Mouse (Mus musculus) embryo, embryonic 11.5 days (tissue): ENCODE measurements around the gene Preb.
A peak's percentile ranks its signal among the peaks of the same experiment; 100 is the strongest.

ENCODE experiments used
- DNase-seq: peaks from one replicate; pipeline ENCODE4 v3.0.0-alpha.2; 2012; ENCODE audit warnings: low read depth, low spot score

The Preb gene

DNA sequence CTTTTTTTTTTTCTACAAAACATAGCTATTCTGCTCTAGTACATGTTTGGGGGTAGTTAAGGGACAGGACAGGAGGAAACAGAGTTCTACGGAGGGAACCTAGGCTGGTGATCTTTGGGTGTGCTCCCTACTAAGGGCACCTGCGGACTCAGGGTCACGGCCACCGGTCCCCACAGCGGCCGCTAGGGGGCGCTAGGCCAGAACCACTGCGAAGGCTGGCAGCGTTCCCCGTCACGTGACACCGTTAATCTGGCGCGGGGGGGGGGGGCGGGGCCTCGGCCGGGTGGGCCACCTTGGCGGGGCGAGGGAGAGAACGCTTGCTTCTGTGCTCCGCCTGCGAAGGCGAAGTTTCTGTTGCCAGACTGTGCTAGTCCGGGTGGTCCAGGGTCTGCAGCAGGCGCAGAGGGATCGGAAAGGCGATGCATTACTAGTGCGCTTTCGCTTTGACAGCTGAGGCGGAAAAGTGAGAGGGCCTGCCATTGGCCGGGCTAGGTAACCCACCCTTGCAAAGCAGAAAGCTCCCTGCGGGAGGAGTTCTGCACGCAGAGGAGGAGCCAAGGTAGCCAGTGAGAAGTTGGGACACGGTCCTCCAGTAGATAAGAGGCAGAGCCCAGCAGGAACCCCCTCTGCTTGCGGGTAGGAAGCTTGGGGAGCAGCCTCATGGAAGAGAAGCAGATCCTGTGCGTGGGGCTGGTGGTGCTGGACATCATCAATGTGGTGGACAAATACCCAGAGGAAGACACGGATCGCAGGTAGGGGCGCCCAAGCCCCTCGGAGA lies 38.7 kb downstream of the Preb start, which contains the start of gene Khk:
Khk (plus strand) TSS at position 176 of the 778 bp plus-strand sequence.
- DNase-seq, result peak; percentile 85

DNA sequence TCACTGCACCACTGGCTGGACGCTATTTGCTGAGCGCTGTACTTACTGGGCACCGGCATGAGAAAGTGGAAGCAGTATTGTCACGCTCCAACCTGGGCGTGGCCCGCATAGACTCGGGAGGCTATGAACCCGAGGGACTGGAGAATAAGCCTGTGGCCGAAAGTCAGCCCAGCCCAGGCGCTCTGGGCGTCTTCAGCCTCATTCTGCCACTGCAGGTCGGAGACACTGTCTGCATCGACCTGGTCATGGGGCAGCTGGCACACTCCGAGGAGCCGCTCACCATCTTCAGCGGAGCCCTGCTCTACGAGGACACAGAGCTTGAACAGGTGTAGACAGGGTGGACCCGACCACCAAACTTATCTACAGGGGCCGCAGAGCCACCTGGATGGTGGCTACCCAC lies 39.5 kb downstream of the Preb start:
- DNase-seq, result no peak

- DNase-seq, result no peak
Observed at GRCm38 (mm10) chr5:30919831-30920614, 40.1 kb downstream of the Preb start.

DNA sequence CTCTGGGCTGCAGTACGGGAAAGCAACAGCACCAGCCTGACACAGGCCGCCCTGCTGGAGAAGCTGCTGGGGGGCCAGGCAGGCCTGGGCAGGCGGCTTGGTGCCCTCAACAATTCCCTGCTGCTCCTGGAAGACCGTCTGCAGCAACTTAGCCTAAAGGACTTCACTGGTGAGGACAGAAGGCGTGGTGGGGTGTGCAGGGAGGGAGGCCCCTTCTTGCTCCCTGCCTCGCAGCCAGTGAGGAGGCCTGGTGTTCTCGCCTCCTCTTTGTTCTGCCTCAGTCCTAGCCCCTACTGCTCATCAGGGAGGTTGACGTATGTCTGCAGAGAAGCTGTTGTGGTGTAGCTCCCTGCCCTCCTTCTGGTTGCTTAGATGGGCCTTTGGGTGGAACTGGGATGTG lies 41.5 kb downstream of the Preb start:
- no peak for DNase-seq

DNA sequence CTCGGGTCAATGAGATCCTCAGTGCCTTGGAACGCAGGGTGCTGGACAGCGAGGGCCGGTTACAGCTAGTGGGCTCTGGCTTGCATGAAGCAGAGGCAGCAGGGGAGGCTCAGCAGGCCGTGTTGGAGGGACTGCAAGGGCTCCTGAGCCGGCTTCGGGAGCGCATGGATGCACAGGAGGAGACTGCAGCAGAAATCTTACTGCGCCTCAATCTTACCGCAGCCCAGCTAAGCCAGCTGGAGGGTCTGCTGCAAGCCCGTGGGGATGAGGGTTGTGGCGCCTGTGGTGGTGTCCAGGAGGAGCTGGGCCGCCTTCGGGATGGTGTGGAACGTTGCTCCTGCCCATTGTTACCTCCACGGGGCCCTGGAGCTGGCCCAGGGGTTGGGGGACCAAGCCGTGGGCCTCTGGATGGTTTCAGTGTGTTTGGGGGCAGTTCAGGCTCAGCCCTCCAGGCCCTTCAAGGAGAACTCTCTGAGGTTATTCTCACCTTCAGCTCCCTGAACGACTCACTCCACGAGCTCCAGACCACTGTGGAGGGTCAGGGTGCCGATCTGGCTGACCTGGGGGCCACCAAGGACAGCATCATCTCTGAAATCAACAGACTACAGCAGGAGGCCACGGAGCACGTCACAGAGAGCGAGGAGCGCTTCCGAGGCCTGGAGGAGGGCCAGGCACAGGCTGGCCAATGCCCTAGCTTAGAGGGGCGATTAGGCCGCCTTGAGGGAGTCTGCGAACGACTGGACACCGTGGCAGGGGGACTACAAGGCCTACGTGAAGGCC lies 42.1 kb downstream of the Preb start:
- DNase-seq, result no peak

DNA sequence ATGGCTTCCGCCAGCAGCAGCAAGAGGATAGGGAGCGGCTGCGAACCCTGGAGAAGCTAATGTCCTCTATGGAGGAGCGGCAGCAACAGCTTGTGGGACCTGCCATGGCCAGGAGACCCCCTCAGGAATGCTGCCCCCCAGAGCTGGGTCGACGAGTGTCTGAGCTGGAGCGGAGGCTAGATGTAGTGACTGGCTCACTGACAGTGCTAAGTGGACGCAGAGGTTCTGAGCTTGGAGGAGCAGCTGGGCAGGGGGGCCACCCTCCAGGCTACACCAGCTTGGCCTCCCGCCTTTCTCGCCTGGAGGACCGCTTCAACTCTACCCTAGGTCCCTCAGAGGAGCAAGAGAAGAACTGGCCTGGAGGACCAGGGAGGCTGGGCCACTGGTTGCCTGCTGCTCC lies 42.8 kb downstream of the Preb start:
- DNase-seq, result no peak

DNA sequence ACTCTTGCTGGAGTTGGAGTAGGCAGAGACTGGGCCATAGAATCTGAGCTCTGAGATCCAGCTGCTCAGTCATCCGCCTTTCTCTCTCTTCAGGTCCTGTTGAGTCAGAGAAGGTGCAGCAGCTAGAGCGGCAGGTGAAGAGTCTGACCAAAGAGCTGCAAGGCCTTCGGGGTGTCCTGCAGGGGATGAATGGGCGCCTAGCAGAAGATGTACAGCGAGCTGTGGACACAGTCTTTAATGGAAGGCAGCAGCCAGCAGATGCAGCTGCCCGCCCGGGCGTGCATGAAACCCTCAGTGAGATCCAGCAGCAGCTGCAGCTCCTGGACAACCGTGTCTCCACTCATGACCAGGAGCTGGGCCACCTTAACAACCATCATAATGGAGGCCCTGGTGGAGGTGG lies 43.3 kb downstream of the Preb start:
- no peak for DNase-seq

DNA sequence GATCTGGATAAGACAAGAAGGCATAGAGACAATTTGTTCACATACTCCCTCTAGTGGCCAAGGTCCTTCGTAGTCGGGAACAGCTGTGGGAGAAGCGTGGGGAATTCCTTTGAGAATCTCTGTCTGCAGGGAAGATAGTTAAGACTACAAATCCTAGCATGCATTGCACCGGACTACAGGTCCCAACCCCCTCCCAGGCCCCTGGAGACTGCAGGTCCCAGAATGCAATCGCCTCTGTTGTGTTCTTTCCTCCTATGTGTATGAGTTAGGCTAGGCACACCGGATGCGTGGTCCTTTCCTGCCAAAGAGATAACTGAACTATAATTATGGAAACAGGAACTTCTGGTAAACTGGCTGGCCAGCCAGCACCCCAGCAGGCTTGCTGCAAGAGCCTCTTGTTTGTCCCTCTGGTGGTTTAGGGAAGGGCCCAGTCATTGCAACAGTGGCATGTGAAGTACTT lies 44.2 kb downstream of the Preb start:
- peak; percentile 85 for DNase-seq

DNA sequence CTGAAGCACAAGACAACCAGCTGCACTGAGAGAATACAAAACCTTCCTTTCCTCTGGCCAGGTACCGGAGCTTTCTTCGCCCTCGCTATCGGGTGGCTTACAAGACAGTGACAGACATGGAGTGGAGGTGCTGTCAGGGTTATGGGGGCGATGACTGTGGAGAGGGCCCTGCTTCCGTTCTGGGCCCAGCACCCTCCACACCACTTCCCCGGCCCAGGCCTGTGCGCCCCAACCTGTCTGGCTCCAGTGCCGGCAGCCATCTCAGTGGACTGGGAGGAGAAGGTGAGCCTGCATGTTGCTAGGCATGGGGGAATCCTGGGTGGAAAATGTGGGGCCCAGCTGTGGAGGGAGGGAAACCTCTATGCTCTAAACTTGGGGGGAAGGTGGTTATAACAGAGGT lies 44.7 kb downstream of the Preb start:
- DNase-seq, result no peak

- DNase-seq, result no peak
Observed at GRCm38 (mm10) chr5:30914849-30915248, 45.3 kb downstream of the Preb start.

GRCm38 (mm10) chr5:30914101-30914635 lies 46.0 kb downstream of the Preb start:
- DNase-seq, result no peak

DNA sequence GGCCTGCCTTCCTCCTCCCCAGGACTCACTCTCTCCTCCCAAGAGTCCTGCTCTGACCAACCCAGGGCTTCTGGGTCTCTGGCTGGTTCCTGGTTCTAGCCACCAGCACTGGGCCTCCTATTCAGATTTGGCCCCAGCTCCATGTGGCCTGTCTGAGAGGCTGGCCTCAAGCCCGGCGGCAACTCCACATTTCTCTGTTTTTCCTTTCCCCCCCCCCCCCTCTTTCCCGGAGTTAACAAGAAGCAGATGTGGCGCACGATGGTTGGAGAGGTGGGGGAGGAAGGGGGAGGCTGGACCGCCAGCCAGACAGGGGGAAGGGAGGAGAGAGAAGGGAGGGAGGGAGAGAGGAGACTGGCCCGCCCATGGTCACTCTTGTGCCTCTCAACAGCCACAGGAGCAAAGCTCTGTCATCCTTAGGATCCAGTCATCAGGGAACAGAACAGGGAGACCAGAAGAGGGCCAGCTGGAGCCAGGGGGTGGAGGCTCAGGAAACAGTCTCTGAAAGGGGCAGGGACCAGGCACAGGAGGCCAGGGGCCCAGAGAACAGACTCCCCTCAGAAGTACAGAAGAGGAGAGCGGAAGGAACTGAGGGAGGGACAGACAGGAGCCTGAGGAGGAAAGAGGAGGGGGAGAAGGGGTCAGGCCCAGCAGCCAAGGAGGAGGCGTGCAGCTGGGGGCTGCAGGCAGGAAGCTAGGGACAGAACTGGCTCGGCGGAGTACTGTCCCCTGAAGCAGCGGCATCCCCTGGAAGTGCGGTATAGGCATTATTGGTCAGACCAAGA lies 46.9 kb downstream of the Preb start, which contains the start of gene Emilin1:
Emilin1 (plus strand) TSS at position 343 of the 782 bp plus-strand sequence.
- DNase-seq, result peak; percentile 82

DNA sequence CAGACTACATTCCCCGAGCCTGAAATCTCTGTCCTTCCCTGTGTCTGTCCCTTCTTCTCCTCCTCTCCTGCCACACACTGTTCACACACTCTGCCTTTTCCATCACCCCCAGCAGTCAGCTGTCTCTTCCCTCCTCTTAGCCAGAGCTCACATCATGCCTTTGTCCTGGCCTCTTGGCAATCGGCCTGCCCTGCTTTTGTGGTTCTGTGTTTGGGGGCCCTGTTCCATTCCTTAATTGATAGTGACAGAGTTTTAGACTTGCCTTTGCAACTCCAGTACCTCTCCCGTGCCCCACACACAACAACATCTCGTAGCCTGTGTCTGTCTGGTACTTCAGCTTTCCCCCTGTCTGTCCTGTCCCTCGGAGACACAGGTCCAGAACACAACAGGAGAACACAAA lies 48.0 kb downstream of the Preb start:
- no peak for DNase-seq

- no peak for DNase-seq
Observed at GRCm38 (mm10) chr5:30910481-30910880, 49.7 kb downstream of the Preb start.

- no peak for DNase-seq
Observed at GRCm38 (mm10) chr5:30909863-30910262, 50.3 kb downstream of the Preb start.

- DNase-seq, result no peak
Observed at GRCm38 (mm10) chr5:30909300-30909659, 50.9 kb downstream of the Preb start.

DNA sequence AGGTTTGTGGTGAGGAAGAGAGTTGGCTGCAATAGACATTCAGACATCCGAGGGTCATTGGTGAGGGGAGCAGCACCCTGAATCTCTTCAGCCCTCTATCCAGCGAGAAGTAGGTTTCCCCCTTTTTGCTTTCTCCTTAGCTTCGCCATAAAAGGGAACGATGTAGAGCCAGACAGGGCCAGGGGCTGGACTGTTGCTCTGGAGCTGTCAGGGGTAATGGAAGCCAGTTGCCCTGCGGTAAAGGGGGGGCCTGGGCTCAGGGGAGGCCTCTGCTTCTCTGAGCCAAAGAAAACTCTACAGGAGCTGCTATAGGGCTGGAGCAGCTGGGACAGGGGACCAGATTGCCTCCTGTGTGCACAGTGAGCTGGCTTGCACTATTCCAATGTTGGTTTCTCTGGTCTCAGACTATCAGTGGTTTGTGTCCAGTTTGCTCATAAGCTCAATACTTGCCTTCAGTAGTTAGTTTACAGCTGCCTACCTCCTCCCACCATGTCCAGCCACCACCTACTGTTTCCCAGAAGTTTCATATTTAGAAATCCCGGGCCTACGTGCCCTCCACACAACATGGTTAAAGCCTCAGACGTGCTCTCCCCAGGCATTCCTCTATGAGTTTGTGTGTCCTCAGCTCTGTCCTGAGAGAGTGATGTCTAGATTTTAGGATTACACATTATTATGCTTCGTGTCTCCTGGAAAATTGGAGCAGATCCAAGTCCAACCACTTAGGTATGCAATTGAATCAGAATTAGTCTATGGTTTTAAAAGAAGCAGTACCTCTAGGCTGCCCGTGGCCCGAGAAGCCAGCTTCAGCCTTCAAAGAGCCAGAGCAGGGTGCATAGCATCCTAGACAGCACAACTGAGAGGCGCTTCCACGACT lies 51.5 kb downstream of the Preb start:
- DNase-seq, result no peak

DNA sequence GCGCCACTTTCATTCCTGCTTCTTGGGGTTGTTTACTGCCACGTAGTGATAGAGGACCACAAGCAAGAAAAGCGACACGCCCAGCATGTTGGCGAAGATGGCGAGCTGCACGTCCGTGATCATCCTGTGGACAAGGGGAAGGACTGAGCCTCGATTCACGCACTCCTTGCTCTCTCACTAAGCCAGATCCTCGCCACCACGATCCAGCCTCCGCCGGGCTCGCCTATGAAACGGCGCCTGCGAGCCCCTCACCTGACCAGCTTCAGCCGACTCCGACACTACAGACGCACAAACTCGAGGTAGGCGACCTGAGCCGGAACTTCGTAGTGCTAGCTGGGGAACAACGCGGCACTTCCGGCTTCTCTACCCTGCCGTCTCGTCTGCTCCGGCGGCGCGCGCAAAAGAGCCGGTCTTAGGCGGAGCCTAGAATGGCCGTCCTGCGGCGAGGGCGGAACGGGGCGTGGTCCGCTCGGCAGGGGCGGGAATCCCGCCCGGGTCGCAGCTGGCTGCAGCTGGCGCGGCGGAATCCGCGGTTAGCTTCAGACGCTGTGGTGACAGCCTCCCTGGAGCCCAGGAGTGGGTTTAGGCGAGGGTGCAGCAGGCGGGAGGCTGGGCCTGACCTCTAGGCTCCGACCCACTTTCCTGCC lies 52.6 kb downstream of the Preb start, which contains the start of gene Ost4:
Ost4 (minus strand) TSS at position 376 of the 647 bp plus-strand sequence.
- peak; percentile 94 for DNase-seq

DNA sequence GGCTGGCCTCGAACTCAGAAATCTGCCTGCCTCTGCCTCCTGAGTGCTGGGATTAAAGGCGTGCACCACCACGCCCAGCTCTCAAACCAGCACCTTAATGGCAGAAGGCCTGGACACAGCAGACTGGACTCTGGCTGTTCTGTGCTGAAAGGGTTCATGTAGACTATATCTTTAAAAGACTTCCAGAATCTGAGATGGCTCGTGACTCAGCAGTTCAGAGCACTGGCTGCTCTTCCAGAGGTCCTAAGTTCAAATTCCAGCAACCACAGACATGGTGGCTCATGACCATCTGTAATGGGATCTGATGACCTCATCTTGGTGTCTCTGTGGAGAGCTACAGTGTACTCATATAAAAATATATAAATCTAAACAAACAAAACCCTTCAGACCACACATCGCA lies 58.3 kb downstream of the Preb start:
- DNase-seq, result no peak
